Mouse (Mus musculus) liver (tissue): ENCODE data around the gene Tiam1.
A peak's percentile ranks its signal among the peaks of the same experiment; 100 is the strongest.

ENCODE experiments used
- DNase-seq: peaks from one replicate; pipeline ENCODE4 v3.0.0-alpha.2; 2020; ENCODE audit warnings: mixed read lengths

Gene Tiam1

DNA sequence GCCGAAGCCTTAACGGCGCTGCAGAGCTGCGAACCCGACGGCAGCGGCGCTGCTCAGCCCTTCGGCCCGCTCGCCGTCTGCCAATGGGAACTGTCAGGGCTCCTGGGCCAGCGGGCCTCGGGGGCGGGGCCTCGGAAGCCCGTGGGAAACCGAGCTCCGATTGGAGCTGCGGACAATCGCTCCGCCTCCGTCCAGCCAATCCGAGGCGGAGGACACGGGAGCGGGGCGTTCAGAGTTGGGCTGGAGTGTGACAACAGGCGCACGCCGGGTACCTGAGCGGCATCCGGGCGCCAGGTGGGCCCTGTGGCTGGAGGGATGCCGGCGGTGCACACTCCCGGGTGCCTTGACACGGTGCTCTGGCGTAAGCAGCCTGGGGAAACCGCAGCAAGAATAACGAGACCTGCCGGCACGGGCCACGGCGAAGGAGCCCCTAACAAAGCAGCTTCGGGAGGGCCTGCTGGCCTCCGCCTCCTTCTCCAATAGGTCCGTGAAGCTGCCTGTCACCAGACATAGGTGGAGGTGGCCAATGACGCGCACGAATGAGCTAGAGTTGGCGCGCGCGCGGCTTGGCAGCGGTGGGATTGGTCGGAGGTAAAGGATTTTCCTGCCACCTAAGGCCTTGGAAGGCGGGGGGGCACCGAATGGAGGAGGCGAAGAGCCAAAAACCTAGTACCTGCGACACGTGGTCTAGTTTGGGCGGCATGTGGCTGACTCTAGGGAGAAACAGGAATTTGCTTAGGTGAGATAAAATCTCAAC is at the start of gene Tiam1:
Gene Tiam1, minus strand, starts transcription at position 10 of the 757 bp plus-strand sequence.
- peak; percentile 98 for DNase-seq

DNA sequence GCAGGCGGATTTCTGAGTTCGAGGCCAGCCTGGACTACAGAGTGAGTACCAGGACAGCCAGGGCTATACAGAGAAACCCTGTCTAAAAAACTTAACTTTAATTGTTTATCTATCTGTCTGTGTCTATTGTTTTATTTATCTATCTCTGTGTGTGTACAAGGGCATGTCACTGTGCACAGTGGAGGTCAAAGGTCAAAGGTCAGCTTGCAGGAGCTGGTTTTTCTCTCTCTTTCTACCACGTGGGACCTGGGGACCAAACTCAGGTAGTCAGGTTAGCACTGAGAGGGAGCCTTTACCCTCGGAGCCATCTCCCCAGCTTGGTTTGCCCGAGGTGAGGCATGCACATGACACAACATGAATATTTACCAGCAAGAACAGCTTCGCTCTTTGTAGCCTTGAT is 47.7 kb upstream of the Tiam1 start:
- DNase-seq = no peak

DNA sequence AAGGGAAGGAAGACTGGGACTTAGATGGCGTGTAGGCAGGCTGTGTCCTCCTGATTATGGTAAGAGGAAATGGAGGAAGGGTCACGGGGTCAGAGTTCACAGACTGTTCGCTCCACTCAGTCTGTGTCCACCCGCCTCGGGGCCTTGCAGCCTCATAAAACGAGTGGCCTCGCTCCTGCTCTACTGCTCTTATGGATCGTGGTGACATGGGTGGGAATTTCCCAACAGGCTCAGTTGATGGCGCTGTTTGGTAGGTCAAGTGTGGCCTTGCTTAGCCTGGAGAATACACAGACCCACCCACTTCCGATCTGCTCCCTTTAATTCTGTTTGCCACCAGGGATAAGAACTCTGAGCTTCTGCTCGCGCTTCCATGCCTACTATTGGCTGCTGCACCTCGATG is 43.9 kb upstream of the Tiam1 start:
- DNase-seq = peak; percentile 66

DNA sequence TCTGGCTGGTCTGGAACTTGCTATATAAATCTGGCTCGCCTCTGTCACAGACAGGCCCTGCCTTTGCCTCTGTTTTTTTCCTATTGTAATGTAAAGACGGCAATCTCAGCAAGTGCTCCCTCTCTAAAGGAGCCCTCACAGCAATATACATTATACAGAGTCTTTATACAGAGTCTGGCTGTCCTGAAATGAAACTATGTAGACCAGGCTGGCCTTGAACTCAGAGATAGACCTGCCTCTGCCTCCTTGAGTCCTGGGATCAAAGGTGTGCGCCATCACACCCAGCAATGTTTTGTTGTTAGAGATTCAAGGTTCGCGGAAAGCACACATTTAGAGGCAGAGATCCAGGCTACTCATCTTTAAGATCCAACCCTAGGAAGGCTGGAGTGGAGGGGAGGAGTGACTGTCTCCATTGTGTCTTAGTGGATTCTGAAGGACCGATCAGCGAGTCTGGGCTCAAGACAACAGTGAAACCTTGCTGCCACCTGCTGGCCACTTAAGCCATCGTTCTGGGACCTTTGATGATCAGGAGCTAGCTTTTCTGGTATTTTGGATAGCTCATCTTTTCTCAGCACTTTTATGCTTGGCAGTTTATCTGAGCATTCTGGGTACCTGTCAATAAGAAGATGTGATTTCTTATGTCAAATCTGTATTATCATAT is 42.5 kb upstream of the Tiam1 start:
- DNase-seq = peak; percentile 76

DNA sequence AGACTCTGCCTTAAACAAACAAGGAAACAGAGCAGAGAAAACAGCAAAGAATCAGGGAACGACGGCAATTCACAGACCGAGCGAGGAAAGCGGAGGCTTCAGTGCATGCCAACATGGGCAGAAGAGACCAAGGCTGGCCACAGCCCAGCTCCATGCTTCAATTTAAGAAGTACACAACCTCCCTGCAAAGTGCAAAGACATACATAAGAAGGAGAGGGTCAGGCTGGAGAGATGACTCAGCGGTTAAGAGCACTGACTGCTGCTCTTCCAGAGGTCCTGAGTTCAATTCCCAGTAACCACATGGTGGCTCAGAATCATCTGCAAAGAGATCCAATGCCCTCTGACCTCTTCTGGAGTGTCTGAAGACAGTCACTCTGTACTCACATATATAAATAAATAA is 40.6 kb upstream of the Tiam1 start:
- no peak for DNase-seq

DNA sequence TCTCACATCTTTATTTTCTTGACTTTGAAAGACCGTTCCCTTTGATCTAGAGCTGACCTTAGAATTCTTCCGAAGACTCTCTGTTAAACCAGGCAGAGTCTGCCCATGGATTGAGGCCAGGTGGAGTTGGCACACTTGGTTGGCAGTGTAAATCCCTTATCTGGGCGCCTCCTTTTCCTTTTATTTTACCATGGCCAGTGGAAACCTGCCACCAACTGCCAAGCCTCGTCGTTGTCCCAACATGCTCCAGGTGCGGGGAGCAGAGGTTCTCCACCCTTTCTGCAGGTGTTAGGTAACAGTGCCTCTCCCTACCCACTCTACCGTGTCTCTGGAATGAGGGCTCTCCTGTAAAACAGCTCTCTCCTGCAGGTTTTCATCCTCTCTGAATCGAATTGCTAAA is 38.1 kb upstream of the Tiam1 start:
- DNase-seq = no peak

DNA sequence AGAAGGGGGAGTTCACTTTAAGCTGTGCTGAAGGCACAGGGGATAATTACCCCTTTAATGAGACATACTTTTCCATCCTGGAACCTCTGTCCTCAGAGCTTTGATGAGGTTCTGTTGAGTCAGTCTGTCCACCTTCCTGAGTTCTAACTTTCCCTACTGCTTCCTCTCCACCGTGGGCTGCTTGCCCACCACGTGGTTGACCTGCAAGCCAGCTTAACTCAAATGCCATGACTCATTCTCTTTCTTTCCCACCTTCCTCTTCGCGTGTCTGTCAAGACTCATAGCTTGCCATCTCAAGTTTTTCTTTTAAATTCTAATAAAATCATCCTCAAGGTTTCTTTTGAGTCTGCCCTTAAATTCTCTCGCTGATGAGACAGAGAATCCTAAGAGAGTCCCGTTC is 37.4 kb upstream of the Tiam1 start:
- DNase-seq = no peak

DNA sequence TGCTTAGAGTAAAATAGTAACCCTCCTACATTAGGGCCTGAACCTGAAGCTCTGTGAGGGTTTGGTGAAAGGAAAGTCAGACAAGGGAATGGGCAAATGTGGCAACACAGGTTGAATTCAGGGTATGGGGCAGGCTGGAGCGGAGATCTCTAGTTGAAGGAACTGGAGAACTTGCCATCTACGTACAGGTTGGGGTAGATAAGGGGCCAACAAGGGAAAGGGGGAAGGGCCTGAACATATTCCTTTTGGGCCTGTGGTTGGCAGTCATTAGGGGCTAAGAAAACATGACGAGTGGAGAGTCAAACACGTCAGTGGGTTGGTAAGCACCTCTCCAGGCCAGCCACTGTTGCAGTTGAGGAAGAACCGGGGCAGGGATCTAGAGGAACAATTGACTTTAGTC is 36.3 kb upstream of the Tiam1 start:
- no peak for DNase-seq

DNA sequence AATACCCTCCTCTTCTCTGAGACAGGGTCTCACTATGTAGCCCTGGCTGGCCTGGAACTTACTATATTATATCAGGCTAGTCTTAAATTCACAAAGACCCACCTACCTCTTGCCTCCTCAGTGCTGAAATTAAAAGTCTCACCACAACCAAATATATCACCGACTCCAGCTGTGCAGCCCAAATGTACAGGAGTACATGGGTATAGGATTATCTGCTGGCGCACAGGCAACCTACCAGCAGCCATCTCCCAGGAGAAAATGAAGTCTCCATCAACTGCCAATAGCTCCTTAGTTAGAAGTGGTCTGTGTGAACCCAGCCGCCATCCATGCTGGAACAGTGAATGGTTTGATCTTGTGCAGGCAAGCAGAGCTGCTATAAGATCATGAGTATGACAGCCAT is 34.8 kb upstream of the Tiam1 start:
- DNase-seq = no peak

DNA sequence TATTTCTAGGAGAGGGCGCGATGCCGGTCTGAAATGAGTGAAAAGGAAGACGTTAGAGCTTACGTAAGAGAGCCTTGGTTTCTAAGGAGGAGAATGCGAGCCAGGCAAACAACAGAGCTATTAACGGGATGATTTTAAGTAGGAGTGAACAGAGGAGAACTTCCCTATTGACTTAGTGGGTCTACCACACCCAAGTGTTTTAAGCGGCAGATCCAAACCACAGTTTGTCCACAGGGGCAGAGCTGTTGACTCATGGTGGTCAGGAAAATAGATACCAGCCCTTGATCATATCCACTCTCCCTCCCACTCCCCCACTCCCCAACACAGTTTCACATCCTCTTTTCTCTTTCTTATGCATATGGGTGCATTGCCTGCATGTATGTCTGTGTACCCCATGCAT is 33.9 kb upstream of the Tiam1 start:
- peak; percentile 17 for DNase-seq

DNA sequence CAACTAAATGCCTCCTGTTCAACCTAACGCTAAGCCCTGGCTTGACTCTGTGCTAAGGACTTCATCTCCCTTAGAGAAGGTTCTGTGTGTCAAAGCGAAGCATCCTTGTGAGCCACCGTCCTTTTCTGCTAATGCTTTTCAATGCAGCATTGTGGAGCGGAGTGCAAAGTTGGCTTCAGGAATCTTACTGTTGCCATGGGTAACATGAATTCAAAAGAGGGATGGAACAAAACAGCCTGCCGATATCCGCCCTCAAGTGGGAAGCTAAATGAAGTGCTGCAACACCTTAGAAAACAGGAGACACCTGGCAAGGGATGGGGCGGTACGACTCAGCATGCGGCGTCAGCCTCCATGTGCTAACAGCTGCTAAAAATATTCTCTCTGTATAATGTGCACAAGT is 32.9 kb upstream of the Tiam1 start:
- DNase-seq = no peak

DNA sequence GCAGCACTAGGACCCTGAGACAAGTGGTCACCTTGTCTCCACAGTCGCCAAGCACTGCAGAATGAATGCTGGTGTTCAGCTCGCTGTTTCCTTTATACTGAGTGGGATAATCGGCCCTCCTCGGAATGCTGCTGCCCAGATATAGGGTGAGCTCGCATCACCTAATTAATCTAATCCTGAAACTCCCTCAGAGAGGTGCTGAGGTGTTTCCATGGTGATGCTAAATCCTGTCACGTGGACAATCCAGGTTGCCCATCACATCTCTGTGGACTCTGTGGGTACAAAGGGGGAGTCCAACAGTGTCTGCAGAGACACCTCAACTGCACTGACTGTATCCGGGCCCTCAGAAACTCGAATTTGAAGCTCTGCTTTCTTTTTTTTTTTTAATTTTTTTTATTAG is 27.8 kb upstream of the Tiam1 start:
- no peak for DNase-seq

DNA sequence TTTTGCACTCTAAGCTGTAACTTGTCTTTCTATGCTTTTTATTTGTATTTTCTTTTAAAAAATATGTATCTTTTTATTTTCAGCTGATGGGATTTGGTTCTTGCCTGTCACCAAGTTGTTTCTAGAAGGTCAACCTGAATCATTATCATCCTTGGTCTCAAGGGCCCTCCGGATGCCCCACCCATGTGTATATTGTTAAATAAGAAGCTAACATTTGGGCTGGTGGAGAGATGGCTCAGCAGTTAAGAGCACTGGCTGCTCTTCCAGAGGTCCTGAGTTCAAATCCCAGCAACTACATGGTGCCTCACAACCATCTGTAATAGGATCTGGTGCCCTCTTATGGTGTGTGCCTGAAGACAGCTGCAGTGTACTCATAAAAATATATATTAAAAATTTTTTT is 27.1 kb upstream of the Tiam1 start:
- no peak for DNase-seq

DNA sequence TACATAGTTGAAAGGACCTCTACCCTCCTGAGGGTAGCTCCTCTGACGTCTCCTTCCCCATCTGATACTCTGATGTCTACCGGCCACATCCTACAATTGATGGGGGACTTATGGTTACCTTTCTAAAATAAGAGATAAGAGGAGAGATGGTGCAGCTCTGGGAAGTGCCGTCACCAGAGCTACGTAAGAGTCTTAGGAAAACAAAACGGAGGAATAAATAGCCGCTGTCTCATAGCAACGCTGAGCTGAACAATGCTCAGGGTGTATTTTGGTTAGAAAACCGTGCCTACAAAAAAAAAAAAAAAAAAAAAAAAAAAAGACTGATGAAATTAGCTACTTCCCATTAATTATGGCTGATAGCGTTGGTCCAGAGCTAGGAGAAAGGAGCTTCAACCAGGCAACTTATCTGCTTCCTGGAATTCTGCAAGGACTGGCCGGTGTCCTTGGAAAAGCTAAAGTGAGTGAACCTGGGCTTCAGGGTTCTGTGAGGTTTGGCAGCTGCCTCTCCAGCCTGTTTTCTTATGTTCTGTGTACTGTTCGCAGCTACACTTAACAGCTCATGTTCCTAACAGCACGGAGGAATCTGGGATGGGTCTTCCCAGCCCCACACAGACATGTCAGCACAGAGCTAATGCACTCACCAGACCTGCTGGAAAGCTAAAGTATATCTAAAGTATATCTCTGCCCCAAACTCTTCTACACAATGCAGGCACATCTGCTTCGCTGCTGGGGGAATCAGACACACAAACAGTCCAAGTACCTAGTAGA is 26.5 kb upstream of the Tiam1 start:
- DNase-seq = no peak

DNA sequence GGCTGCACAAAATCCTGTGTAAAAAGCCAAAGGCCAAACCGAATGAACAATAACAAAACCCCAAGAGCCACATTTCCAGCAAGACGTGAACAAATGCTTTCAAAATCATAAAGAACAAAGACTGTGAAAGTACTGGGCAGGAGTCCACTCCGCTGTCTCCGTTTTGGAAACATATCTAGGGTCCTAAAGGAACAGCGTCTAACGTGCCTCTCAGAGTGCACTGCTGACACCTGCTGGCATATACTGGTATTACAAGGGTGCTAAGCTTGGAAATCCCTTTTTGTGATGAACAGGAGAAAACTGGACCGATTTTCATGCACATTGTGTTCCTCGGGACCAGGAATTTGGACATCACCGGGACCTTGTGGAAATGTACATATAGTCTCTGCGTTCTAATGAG is 24.1 kb upstream of the Tiam1 start:
- peak; percentile 73 for DNase-seq

DNA sequence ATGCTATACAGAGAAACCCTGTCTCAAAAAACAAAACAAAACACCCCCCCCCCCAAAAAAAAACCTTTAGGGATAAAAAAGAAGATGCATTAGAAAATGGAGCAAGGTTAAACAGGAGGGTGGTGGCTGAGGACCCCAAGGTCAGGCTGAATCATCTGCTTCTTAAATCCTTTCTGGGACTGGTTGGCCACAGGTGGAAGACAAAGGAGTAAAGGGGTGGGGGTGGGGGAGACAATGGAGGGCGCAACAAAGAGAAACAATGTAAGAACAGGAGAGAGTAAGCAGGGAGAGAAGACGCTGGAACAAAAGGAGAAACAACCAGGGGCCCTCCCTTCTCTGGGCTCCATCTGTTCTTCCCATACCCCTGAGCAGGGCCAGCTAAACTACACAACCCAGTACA is 21.9 kb upstream of the Tiam1 start:
- no peak for DNase-seq

DNA sequence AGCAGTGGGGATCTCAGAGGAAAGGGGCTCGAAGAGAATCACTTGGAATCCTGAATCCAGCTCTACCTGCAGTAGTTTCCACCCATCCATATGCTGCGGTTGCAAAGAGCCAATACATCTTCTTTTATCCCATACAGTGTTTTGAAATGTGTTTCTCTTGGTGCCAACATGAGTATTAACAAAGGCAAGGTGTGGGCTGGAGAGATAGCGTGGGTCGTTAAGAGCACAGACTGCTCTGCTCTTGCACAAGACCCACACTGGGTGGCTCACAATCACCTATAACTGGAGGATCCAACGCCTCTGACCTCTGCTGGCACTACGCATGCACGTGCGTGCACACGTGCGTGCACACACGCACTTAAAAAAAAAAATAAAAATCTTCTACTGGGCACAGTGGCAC is 21.4 kb upstream of the Tiam1 start:
- DNase-seq = no peak

DNA sequence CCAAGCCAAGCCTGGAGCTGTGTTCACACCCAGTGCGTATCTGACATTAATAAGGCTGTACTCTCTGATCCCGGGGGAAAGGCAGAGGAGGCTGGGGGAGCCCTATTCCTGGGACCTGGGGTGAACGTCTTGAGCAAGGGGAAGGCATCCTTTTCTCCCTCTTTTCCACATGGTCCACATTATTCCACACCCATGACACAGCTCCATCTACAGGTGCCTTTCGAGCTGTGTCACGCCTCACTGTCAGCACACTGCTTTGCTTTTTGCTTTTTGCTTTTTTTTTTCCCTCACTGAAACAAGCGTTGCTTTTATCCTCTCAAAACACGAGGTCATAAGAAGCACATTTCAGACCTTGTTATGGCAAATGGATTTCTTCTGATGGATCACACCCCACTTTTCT is 11.5 kb upstream of the Tiam1 start:
- DNase-seq = no peak

DNA sequence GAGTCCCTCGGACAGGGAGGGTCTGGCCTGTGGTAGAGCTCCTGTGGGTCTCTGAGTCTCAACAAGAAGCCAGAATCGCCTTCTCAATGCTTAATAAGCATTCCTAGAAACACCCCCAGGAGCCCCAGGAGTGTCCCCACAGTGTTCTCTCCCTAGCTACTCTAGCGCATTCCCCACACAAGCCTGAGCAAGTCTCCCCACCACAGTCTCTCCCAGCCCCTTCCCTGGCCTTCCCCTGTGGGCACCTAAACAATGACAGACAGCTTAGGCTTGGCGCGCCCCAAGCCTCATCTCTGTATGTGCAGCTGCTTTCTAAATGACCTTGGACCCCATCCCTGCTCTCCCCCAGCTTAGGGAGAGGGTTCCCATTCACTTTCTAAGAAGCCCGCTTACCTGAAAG is 7.3 kb upstream of the Tiam1 start:
- no peak for DNase-seq

DNA sequence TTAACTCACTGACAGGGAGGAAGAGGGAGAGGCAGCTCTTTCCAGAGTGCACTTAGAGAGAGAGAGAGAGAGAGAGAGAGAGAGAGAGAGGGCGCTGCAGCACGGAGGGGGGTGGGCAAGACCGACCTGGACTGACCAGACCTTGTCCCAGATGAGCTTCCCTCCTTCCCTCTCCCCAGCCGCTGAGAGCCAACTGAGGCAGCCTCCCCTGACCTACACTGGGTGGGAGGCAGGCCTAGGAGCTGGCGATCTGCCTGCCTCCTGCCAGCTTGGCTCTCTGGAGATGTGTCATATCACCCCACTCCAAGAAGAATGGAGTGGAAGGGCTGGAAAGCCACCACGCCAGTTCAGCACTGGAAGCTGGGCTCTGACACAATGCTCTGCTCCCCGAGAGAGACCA is 6.6 kb upstream of the Tiam1 start:
- no peak for DNase-seq

DNA sequence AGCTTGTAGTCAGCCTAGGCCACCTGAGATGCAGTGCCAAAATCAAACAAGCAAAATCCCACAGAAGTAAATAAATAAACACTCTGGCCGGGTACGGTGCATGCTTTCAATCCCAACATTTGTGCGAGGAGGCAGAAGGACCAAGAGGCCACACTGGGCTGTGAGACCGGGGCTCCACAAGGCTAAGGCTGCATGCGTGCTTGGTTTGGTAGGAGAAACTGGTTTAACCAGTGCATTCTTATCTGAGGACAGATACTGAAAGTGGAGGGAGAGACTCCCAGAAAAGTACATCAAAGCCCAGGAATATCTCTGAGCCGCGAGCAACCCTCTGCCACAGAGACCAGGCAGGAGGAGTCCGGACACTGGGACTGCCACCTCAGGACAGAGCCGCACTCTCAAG is 5.8 kb upstream of the Tiam1 start:
- DNase-seq = no peak

DNA sequence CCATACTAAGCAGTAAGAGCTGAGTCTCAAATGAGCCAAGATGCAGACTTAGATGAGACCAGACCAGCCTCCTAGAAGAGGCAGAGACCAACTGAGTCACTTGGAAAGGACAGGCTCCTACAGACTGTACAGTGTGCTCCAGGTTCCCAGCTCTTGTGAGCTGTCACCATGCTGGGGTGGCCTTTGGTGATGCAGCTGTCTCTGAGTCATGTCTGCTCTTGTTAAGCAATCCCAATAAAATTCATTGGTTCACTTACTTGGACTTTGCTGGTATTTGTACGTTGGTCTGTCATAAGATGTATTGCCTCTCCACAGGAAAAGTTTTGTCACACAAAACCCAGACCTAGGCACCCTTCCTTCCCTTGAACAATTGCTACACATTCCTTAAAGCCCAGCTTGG is 1.7 kb upstream of the Tiam1 start:
- DNase-seq = no peak

DNA sequence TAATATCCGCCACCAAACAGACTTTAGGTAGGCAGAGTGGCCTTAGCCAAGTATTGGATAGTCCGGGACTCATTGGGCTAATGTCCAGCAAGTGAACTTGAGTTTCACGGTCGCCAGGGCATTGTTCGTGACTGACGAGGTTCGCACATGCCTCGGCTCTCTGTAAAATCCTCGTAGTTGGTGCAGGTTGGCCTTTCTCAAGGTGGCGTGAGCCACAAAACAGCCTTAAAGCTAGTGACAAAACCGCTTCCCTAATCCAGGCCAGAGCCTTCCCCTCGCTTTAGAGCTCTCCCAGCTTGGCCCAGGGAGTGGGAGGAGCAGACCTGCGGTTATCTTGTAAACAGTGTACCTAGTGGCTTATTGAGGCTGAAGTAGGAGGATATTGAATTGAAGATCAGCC is 972 bp upstream of the Tiam1 start:
- peak; percentile 54 for DNase-seq

DNA sequence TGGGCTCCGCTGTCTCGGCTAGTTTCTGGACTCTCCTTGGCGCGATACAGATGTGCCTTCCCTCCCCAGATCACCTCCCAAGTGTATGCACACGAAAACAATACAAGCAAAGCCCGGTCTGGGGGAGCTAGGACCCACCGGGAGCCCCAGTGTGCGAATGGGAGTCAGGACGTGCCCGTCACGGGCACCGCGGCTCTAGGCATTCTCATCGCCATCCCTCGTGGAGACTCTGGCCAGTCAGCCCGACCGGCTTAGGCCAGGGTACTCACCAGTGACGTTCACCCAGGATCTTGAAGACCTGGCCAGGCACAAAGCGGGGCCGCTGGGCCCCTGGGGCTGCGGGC is 181 bp downstream of the Tiam1 start:
- DNase-seq = no peak
